In genomic region chr5:129214023-129214422, GRCm38 (mm10) we compare ENCODE assay signal across 18 mouse cellular contexts.
A peak's percentile ranks its signal among the peaks of the same experiment; 100 is the strongest.
DNase-seq lines count a peak whose midpoint lies in the region; ATAC-seq lines count a peak whose summit lies in the region.
"Had no signal": no experiment of that assay in that cellular context is flagged by ENCODE, and none has a peak within 500 bp of the region (broad histone marks: within the 10 kb centered on the region; RNA-seq: fewer than 3 reads in every experiment).

No protein-coding gene starts in this region.

- no peaks in the 10 kb centered on the region for H3K36me3 ChIP-seq in hindbrain, embryonic 16.5 days (ENCODE audit: control insufficient read depth, insufficient read depth, low read length)
- no peaks in the 10 kb centered on the region for H3K36me3 ChIP-seq in intestine, embryonic 15.5 days
- H3K36me3 ChIP-seq: stomach, embryonic 15.5 days had no signal

- no peaks in the 10 kb centered on the region for H3K9me3 ChIP-seq in hindbrain, embryonic 16.5 days (ENCODE audit: control insufficient read depth, low read length)
- H3K9me3 ChIP-seq in intestine, embryonic 15.5 days: no peaks in the 10 kb centered on the region
- H3K9me3 ChIP-seq: stomach, embryonic 15.5 days had no signal

- intact Hi-C loops in left cerebral cortex, postnatal 4 days (cut with DNase I): no loop called here

- H3K27me3 ChIP-seq in hindbrain, embryonic 16.5 days (replicated peaks; ENCODE audit: control insufficient read depth, insufficient read depth, low read length): 0 out of 2 replicates have a peak, but pooled peaks cover 2% of the 10 kb centered on the region
- H3K27me3 ChIP-seq in intestine, embryonic 15.5 days (replicated peaks): no peaks in the 10 kb centered on the region
- H3K27me3 ChIP-seq: CH12.LX; Patski; stomach, embryonic 15.5 days had no signal

- H3K9ac ChIP-seq in hindbrain, embryonic 16.5 days (ENCODE audit: low read depth, low read length): no peak overlapping the region
- H3K9ac ChIP-seq in intestine, embryonic 15.5 days: no peak overlapping the region
- H3K9ac ChIP-seq: liver, postnatal 0 days; stomach, embryonic 15.5 days had no signal

- peaks cover 21% of the 10 kb centered on the region for H3K4me1 ChIP-seq in hindbrain, embryonic 16.5 days (ENCODE audit: control insufficient read depth, insufficient read depth, low read depth, low read length)
- H3K4me1 ChIP-seq in intestine, embryonic 15.5 days (replicated peaks): peaks cover 13% of the 10 kb centered on the region; the same call in 1 of the 2 replicates

- WGBS in hindbrain, embryonic 16.5 days: 53% methylated on average over 9 of the region's 9 CpGs
- WGBS in intestine, embryonic 15.5 days: 42% methylated on average over 9 of the region's 9 CpGs

- no peak overlapping the region for H3K4me3 ChIP-seq in hindbrain, embryonic 16.5 days (ENCODE audit: low read length)
- no peak overlapping the region for H3K4me3 ChIP-seq in intestine, embryonic 15.5 days (replicated peaks)
- H3K4me3 ChIP-seq: erythroblast, embryonic 14.5 days; left cerebral cortex, adult 2 months; stomach, embryonic 15.5 days had no signal

- H3K27ac ChIP-seq in hindbrain, embryonic 16.5 days (ENCODE audit: low read depth, low read length): no peak overlapping the region
- no peak overlapping the region for H3K27ac ChIP-seq in intestine, embryonic 15.5 days
- H3K27ac ChIP-seq: left cerebral cortex, adult 2 months; stomach, embryonic 15.5 days had no signal

- peak; percentile 52 for DNase-seq in left cerebral cortex, postnatal 4 days
- no peak for DNase-seq in left cerebral cortex, adult 9 months (ENCODE audit: low spot score in 2 of 2)
- DNase-seq in embryo, embryonic 11 days: peak; percentile 52
- DNase-seq in retina, embryonic 14.5 days (ENCODE audit: low spot score): peak; percentile 47
- DNase-seq in natural killer cell, adult 2 months (ENCODE audit: low spot score in 2 of 2): no peak
- DNase-seq: adrenal gland, postnatal 14 days; heart, adult 18-20 months; heart, postnatal 10 days; liver, postnatal 0 days; thymus, postnatal 4 days had no signal

- H3K4me2 ChIP-seq in hindbrain, embryonic 16.5 days (ENCODE audit: low read length): no peak overlapping the region
- H3K4me2 ChIP-seq in intestine, embryonic 15.5 days (replicated peaks): no peak overlapping the region
- H3K4me2 ChIP-seq: stomach, embryonic 15.5 days had no signal

- ATAC-seq in hindbrain, embryonic 16.5 days: peak; percentile 37; the same call in 1 of the 2 replicates
- ATAC-seq in intestine, embryonic 15.5 days: no peak
- ATAC-seq: intestine, postnatal 0 days; liver, postnatal 0 days; Patski had no signal

Comparison
In these comparisons a context has a peak if more than half of its experiments do, and no peak if none do; other contexts are left out.
1. DNase-seq: peak in left cerebral cortex, postnatal 4 days (single experiment), embryo, embryonic 11 days (single experiment) and retina, embryonic 14.5 days (single experiment); none in left cerebral cortex, adult 9 months (0 of 2) and natural killer cell, adult 2 months (0 of 2).